Mouse (Mus musculus) T-cell, adult 66 days (primary cell): ENCODE measurements around the gene Thap4. TPM values are rescaled to one million over a fixed set of nuclear protein-coding genes. Genes with fewer than 3 reads are reported as not detected.

ENCODE experiments used
- total RNA-seq, 2 experiments: library from RNA; stranded (reverse); gene quantifications; 3 replicates in 1 of 2; 4 replicates in 1 of 2; pipeline ENCODE4 v1.2.4; 2023

Gene Thap4
- 10 to 100 TPM; 22.0 to 24.1 TPM for total RNA-seq

GRCm38 (mm10) chr1:93754573-93755290, at the start of gene Thap4:
Gene Thap4 (minus strand): TSS chr1:93754864.

GRCm38 (mm10) chr1:93803556-93804507, 49.2 kb upstream of the Thap4 start, which contains the start of gene Ing5:
Gene Ing5 (plus strand): TSS chr1:93803965.

GRCm38 (mm10) chr1:93801741-93802238, 47.1 kb upstream of the Thap4 start, which contains the start of gene Dtymk:
Gene Dtymk (minus strand): TSS chr1:93801934.

GRCm38 (mm10) chr1:93751290-93751689, 3.4 kb downstream of the Thap4 start, which contains the start of gene Atg4b:
Gene Atg4b (plus strand): TSS chr1:93751500.

GRCm38 (mm10) chr1:93685401-93686244, 69.0 kb downstream of the Thap4 start, which contains the start of gene Bok:
Gene Bok (plus strand): TSS chr1:93685660.

GRCm38 (mm10) chr1:93658559-93658958, 96.1 kb downstream of the Thap4 start, which contains the start of gene Stk25:
Gene Stk25 (minus strand): TSS chr1:93658659.

Other genes with a start within 250 kb of the Thap4 start
- 1 to 10 TPM; 5.8 to 6.9 TPM for gene Farp2, start 242.8 kb downstream of the Thap4 start, total RNA-seq
- 100 to 1,000 TPM; 116 to 127 TPM for gene Stk25, start 96.2 kb downstream of the Thap4 start, total RNA-seq
- not detected for gene Bok, start 69.2 kb downstream of the Thap4 start, total RNA-seq
- gene Atg4b, start 3.4 kb downstream of the Thap4 start, total RNA-seq = 10 to 100 TPM; 90.3 to 91.4 TPM
- 10 to 100 TPM; 79.2 to 82.2 TPM for gene Dtymk, start 47.1 kb upstream of the Thap4 start, total RNA-seq
- 10 to 100 TPM; 31.4 to 37.4 TPM for gene Ing5, start 49.1 kb upstream of the Thap4 start, total RNA-seq
- gene D2hgdh, start 70.0 kb upstream of the Thap4 start, total RNA-seq = 10 to 100 TPM; 35.9 to 39.5 TPM
- gene Gal3st2, start 106.4 kb upstream of the Thap4 start, total RNA-seq = 1 to 10 TPM in 1 of 2 experiments, under 1 TPM in 1; 0.87 to 3.2 TPM
- gene Gal3st2b, start 163.4 kb upstream of the Thap4 start, total RNA-seq = 1 to 10 TPM in 1 of 2 experiments, under 1 TPM in 1; 0.89 to 1.3 TPM
- gene Gal3st2c, start 235.6 kb upstream of the Thap4 start, total RNA-seq = under 1 TPM; 0.15 TPM